21 mouse cellular contexts compared by ENCODE assay signal in genomic region chr12:15410419-15410818, GRCm38 (mm10).
DNase-seq lines count a peak whose midpoint lies in the region; ATAC-seq lines count a peak whose summit lies in the region.
"Had no signal": no experiment of that assay in that cellular context is flagged by ENCODE, and none has a peak within 500 bp of the region (broad histone marks: within the 10 kb centered on the region; RNA-seq: fewer than 3 reads in every experiment).

No protein-coding gene starts in this region.

- no peak overlapping the region for H3K27ac ChIP-seq in hindbrain, embryonic 11.5 days (ENCODE audit: low read depth, low read length)
- H3K27ac ChIP-seq in hindbrain, embryonic 10.5 days, result no peak overlapping the region
- no peak overlapping the region for H3K27ac ChIP-seq in forebrain, embryonic 13.5 days
- H3K27ac ChIP-seq in hindbrain, embryonic 16.5 days (ENCODE audit: low read depth, low read length), result no peak overlapping the region
- H3K27ac ChIP-seq: embryonic facial prominence, embryonic 12.5 days; heart, embryonic 15.5 days; limb, embryonic 13.5 days; liver, embryonic 13.5 days; lung, embryonic 15.5 days; macrophage had no signal

- no peak for DNase-seq in hindbrain, embryonic 11.5 days (ENCODE audit: low spot score)
- DNase-seq in hindbrain, embryonic 10.5 days (ENCODE audit: low spot score), result no peak
- peak; percentile 46 for DNase-seq in retina, embryonic 14.5 days (ENCODE audit: low spot score)
- DNase-seq in kidney, postnatal 10 days, result no peak
- DNase-seq in layer of hippocampus, adult 9-11 months, result no peak
- DNase-seq: B cell, adult 2 months; cerebellum, adult 8-10 months; gastrocnemius, postnatal 36 days; heart, postnatal 4 days; layer of hippocampus, postnatal 36 days; liver, embryonic 13.5 days; right cerebral cortex, postnatal 25 days; thymus, adult 2 months had no signal

- H3K9me3 ChIP-seq in hindbrain, embryonic 11.5 days (ENCODE audit: control insufficient read depth, low read length), result no peaks in the 10 kb centered on the region
- no peaks in the 10 kb centered on the region for H3K9me3 ChIP-seq in hindbrain, embryonic 10.5 days
- H3K9me3 ChIP-seq in forebrain, embryonic 13.5 days (replicated peaks), result no peaks in the 10 kb centered on the region
- H3K9me3 ChIP-seq in hindbrain, embryonic 16.5 days (ENCODE audit: control insufficient read depth, low read length), result no peaks in the 10 kb centered on the region
- H3K9me3 ChIP-seq: embryonic facial prominence, embryonic 12.5 days; heart, embryonic 15.5 days; limb, embryonic 13.5 days; liver, embryonic 13.5 days; lung, embryonic 15.5 days had no signal

- no peak overlapping the region for H3K9ac ChIP-seq in hindbrain, embryonic 11.5 days (ENCODE audit: low read depth, low read length)
- no peak overlapping the region for H3K9ac ChIP-seq in forebrain, embryonic 13.5 days
- H3K9ac ChIP-seq in hindbrain, embryonic 16.5 days (ENCODE audit: low read depth, low read length), result no peak overlapping the region
- H3K9ac ChIP-seq: embryonic facial prominence, embryonic 12.5 days; heart, embryonic 15.5 days; limb, embryonic 13.5 days; liver, embryonic 13.5 days; lung, embryonic 15.5 days had no signal

- H3K27me3 ChIP-seq in hindbrain, embryonic 11.5 days (ENCODE audit: control insufficient read depth, insufficient read depth, low read length), result no peaks in the 10 kb centered on the region
- H3K27me3 ChIP-seq in hindbrain, embryonic 10.5 days (ENCODE audit: insufficient read depth, poor library complexity, severe bottlenecking), result no peaks in the 10 kb centered on the region
- H3K27me3 ChIP-seq in forebrain, embryonic 13.5 days, result no peaks in the 10 kb centered on the region
- H3K27me3 ChIP-seq in hindbrain, embryonic 16.5 days (replicated peaks; ENCODE audit: control insufficient read depth, insufficient read depth, low read length), result no peaks in the 10 kb centered on the region
- H3K27me3 ChIP-seq: embryonic facial prominence, embryonic 12.5 days; heart, embryonic 15.5 days; limb, embryonic 13.5 days; liver, embryonic 13.5 days; lung, embryonic 15.5 days had no signal

- peak; percentile 66 for ATAC-seq in hindbrain, embryonic 11.5 days (ENCODE audit: low FRiP score)
- peak; percentile 70 for ATAC-seq in forebrain, embryonic 13.5 days
- ATAC-seq in hindbrain, embryonic 16.5 days, result peak; percentile 58; the same call in 1 of the 2 replicates
- ATAC-seq: intestine, embryonic 16.5 days had no signal

- H3K4me1 ChIP-seq in hindbrain, embryonic 11.5 days (replicated peaks; ENCODE audit: control insufficient read depth, insufficient read depth, low read length), result no peaks in the 10 kb centered on the region
- H3K4me1 ChIP-seq in hindbrain, embryonic 10.5 days (replicated peaks), result no peaks in the 10 kb centered on the region
- H3K4me1 ChIP-seq in forebrain, embryonic 13.5 days, result peaks cover 7% of the 10 kb centered on the region
- peaks cover 4% of the 10 kb centered on the region; the same call in 1 of the 2 replicates for H3K4me1 ChIP-seq in hindbrain, embryonic 16.5 days (ENCODE audit: control insufficient read depth, insufficient read depth, low read depth, low read length)
- H3K4me1 ChIP-seq: embryonic facial prominence, embryonic 12.5 days; heart, embryonic 15.5 days; limb, embryonic 13.5 days; liver, embryonic 13.5 days; lung, embryonic 15.5 days had no signal

- no peak overlapping the region for H3K4me2 ChIP-seq in hindbrain, embryonic 11.5 days (replicated peaks; ENCODE audit: low read depth, low read length)
- 0 out of 2 replicates have a peak overlapping the region, but pooled peaks have one; percentile 20 for H3K4me2 ChIP-seq in forebrain, embryonic 13.5 days
- H3K4me2 ChIP-seq in hindbrain, embryonic 16.5 days (ENCODE audit: low read length), result no peak overlapping the region
- H3K4me2 ChIP-seq: embryonic facial prominence, embryonic 12.5 days; heart, embryonic 15.5 days; limb, embryonic 13.5 days; liver, embryonic 13.5 days; lung, embryonic 15.5 days had no signal

- 66% methylated on average over 3 of the region's 3 CpGs for WGBS in hindbrain, embryonic 11.5 days
- WGBS in hindbrain, embryonic 10.5 days, result 69% methylated on average over 3 of the region's 3 CpGs
- 25% methylated on average over 3 of the region's 3 CpGs for WGBS in forebrain, embryonic 13.5 days
- WGBS in hindbrain, embryonic 16.5 days, result 29% methylated on average over 3 of the region's 3 CpGs

- no peaks in the 10 kb centered on the region for H3K36me3 ChIP-seq in hindbrain, embryonic 11.5 days (ENCODE audit: control insufficient read depth, insufficient read depth, low read length)
- no peaks in the 10 kb centered on the region for H3K36me3 ChIP-seq in hindbrain, embryonic 10.5 days
- no peaks in the 10 kb centered on the region for H3K36me3 ChIP-seq in forebrain, embryonic 13.5 days (ENCODE audit: poor library complexity, severe bottlenecking)
- no peaks in the 10 kb centered on the region for H3K36me3 ChIP-seq in hindbrain, embryonic 16.5 days (ENCODE audit: control insufficient read depth, insufficient read depth, low read length)
- H3K36me3 ChIP-seq: embryonic facial prominence, embryonic 12.5 days; heart, embryonic 15.5 days; limb, embryonic 13.5 days; liver, embryonic 13.5 days; lung, embryonic 15.5 days had no signal

- H3K4me3 ChIP-seq in hindbrain, embryonic 11.5 days (ENCODE audit: low read depth, low read length), result no peak overlapping the region
- no peak overlapping the region for H3K4me3 ChIP-seq in hindbrain, embryonic 10.5 days
- H3K4me3 ChIP-seq in forebrain, embryonic 13.5 days, result no peak overlapping the region
- H3K4me3 ChIP-seq in hindbrain, embryonic 16.5 days (ENCODE audit: low read length), result no peak overlapping the region
- H3K4me3 ChIP-seq: embryonic facial prominence, embryonic 12.5 days; heart, embryonic 15.5 days; limb, embryonic 13.5 days; liver, embryonic 13.5 days; lung, embryonic 15.5 days had no signal
